Mouse (Mus musculus): ENCODE measurements around the gene Stx16.
A peak's percentile ranks its signal among the peaks of the same experiment; 100 is the strongest.

Stx16 gene

GRCm38 (mm10) chr2:174075072-174075570 is 987 bp upstream of the Stx16 start:
- peak; percentile 22 to 29 for DNase-seq (ENCODE audit: low spot score in 2 of 2)

GRCm38 (mm10) chr2:174076433-174076824 is 321 bp downstream of the Stx16 start:
- peak in 1 of 2 experiments; percentile 31 for DNase-seq (ENCODE audit: low spot score in 2 of 2)

GRCm38 (mm10) chr2:174077004-174077695 is 1.0 kb downstream of the Stx16 start:
- DNase-seq (ENCODE audit: low spot score in 2 of 2), result peak; percentile 50 to 57

DNA sequence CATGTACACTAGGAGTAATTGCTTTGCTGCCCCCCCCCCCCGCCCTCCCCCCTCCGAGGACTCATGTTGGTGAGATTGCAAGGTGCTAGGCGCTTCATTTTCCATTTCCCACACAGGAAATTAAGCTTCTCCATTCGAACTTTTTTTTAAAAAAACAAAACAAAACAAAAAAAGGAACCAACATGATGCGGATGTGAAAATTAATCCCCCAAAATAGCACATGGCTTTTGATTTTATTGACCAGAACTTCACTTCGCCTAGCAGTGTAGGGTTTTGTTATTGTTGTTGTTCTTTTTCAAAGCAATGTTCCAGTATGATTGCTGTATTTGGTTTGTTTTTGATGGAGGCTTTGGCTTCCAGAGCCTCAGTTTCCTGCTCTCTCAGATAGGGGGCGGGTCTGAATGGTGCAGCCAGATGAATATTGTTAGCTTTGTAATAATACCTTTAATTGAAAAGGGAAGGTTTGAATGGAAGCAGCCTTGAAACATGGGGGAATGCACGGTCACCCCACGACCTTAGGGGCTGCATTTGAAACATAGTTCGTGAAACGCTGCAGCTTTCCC is 1.7 kb downstream of the Stx16 start:
- no peak for DNase-seq (ENCODE audit: low spot score in 2 of 2)

DNA sequence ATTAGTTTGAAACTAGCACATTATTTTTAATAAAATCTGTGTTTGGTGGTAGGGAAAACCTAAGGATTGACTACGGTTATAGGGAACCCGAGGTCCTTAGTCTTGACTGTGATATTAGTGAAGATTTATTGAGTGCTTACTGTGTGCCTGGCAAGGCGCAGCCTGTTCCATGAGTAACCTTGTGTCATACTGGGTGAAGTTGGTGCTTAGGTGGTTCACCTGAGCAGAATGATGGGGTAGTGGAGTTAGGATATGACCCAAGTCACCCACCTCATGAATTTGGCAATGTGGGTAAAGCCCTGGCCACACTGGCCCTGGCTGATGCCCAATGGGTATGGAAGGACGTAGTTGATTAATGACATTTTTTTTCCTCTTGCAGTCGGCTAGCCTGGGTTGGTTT is 5.7 kb downstream of the Stx16 start:
- DNase-seq (ENCODE audit: low spot score in 2 of 2), result no peak

GRCm38 (mm10) chr2:174082380-174082918 is 6.3 kb downstream of the Stx16 start:
- no peak for DNase-seq (ENCODE audit: low spot score in 2 of 2)

GRCm38 (mm10) chr2:174095086-174095485 is 19.0 kb downstream of the Stx16 start:
- DNase-seq (ENCODE audit: low spot score in 2 of 2), result no peak

- no peak for DNase-seq (ENCODE audit: low spot score in 2 of 2)
Observed at GRCm38 (mm10) chr2:174102399-174102798, 26.3 kb downstream of the Stx16 start.

GRCm38 (mm10) chr2:174103527-174103926 is 27.4 kb downstream of the Stx16 start:
- DNase-seq (ENCODE audit: low spot score in 2 of 2), result no peak

DNA sequence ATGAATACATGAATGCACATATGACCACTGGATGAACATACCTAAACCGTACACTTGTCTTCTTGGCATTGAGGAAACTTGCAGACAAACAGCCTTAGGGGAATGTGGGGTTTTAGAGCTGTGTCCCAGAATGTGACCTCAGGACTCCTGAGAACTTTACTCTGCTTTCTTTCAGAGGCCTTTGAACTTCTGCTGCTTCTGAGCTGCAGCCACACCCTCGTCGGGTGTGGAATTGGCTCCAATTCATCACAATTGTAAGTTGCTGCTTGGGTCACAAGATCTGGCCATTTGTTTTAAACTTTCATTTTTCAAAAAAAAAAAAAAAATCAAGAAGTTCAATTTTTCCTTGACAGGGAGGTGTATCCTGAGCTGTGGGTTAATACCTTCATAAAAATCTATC is 31.3 kb downstream of the Stx16 start:
- no peak for DNase-seq (ENCODE audit: low spot score in 2 of 2)

GRCm38 (mm10) chr2:174109991-174110782 is 34.1 kb downstream of the Stx16 start, which contains the start of gene Npepl1:
Npepl1 (plus strand) TSS chr2:174110349.
- DNase-seq (ENCODE audit: low spot score in 2 of 2), result peak; percentile 43 to 70

DNA sequence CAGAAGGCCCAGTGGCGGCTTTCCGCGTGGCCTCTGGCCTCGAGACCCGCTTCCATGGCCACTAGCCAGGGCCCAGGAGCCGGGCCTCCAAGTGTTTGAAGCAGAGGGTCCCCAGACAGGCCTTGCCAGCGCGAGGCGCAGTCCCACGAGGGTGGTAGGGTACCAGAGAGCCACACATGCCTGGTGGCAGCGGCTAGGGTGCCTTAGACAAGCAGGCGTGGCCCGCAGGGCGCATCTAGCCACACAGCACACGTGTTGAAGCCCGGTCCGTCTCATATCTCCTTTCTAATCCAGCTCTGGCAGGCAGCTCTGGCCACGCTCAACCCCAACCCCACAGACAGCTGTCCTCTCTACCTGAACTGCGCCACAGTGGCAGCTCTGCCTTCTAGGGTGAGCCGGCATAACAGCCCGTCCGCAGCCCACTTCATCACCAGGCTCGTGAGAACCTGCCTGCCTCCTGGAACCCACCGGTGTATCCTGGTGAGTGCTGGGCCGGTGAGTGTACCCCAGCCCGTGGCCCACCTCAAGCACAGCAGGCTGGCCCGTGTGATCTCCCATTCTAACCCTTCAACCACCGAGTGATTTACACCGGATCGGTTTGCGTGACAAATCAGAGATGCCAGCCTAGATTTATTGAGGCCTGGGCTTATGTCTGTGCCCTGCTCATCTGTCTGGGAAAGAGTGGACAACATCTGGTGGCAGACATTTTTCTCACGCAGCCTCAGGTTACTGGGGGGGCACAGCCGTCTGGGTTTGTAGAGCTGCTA is 34.9 kb downstream of the Stx16 start:
- peak; percentile 41 to 46 for DNase-seq (ENCODE audit: low spot score in 2 of 2)

- no peak for DNase-seq (ENCODE audit: low spot score in 2 of 2)
Observed at GRCm38 (mm10) chr2:174112931-174113330, 36.8 kb downstream of the Stx16 start.

GRCm38 (mm10) chr2:174114148-174114864 is 38.2 kb downstream of the Stx16 start:
- no peak for DNase-seq (ENCODE audit: low spot score in 2 of 2)

- DNase-seq (ENCODE audit: low spot score in 2 of 2), result no peak
Observed at GRCm38 (mm10) chr2:174116929-174117328, 40.8 kb downstream of the Stx16 start.

- no peak for DNase-seq (ENCODE audit: low spot score in 2 of 2)
Observed at GRCm38 (mm10) chr2:174118141-174118540, 42.0 kb downstream of the Stx16 start.

- no peak for DNase-seq (ENCODE audit: low spot score in 2 of 2)
Observed at GRCm38 (mm10) chr2:174119259-174119658, 43.2 kb downstream of the Stx16 start.

DNA sequence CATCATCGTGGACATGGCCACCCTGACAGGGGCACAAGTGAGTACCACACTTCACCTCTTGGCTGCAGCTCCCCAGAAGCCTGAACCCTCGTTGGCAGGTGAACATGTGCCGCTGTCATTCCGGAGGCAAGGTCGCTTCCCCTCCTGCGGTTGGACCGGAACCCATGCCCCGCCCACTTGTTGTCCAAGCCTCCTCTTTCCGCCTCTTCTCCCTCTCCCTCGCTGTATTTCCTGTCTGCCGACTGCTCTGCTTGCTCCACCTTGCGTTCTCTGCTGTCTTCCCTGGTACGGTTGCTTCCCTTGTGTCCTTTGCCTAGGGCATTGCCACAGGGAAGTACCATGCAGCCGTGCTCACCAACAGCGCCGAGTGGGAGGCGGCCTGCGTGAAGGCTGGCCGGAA is 44.5 kb downstream of the Stx16 start:
- no peak for DNase-seq (ENCODE audit: low spot score in 2 of 2)

DNA sequence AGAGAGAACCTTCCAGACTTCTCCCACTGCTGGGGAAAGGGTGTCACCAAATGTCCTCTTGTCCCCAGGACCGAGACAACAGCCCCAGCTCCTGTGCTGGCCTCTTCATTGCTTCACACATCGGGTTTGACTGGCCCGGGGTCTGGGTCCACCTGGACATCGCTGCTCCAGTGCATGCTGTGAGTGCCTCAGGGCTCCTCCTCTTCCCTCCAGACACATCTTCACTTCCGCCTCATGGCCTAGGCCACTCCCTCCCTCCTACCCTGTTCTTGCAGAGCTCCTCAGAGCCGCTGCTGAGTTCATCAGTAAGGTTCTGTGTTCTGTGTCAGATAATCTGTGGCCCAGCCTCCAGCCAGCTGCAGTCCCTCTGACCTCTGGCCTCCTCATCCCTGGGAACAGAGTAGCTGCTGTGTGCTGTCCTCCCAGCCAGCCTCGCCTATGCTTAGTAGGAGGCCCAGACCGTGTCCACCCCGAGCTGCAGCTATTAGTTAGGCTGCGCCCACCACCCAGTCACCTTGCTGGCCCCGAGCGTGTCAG is 45.4 kb downstream of the Stx16 start:
- no peak for DNase-seq (ENCODE audit: low spot score in 2 of 2)

- no peak for DNase-seq (ENCODE audit: low spot score in 2 of 2)
Observed at GRCm38 (mm10) chr2:174122331-174122730, 46.2 kb downstream of the Stx16 start.

DNA sequence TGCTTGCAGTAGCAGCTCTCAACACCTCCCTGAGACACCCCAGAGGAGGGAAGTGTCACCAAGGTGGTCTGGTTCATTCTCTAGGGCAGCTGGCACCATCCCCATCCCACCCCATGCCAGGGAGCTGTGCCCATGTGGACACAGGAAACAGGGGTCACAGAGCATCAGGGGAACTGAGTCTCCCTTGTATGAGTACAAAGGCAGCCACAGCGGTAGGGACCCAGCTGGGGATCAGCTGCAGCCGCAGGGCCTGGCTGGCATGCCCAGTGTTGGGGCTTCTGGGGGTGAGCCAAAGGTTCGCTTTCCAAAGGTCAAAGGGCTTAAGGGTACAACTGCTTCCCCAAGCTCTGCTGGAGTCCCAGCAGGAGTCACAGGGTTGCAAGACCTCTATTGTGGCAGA is 47.6 kb downstream of the Stx16 start:
- no peak for DNase-seq (ENCODE audit: low spot score in 2 of 2)

Data from thymus, postnatal 10 days (tissue).